Mouse (Mus musculus) liver, adult 2 months (tissue): Measurements from ENCODE around the gene Slc30a4. TPM values are rescaled to one million over a fixed set of nuclear protein-coding genes. Genes with fewer than 3 reads are reported as not detected.
A peak's percentile ranks its signal among the peaks of the same experiment; 100 is the strongest.

Experiments used
- DNase-seq: peaks from one replicate; pipeline ENCODE4 v3.0.0-alpha.2; 2011; ENCODE audit warnings: low read depth, low spot score; ENCODE audit errors: extremely low read depth
- H3K27ac ChIP-seq: fragments of 200-500 bp; replicated peaks from 2 replicates; pipeline ENCODE4 v1.5.1; 2012; ENCODE audit warnings: low read depth, mild to moderate bottlenecking, control low read depth, inconsistent platforms, low read length; ENCODE audit not compliant: insufficient read depth
- H3K27me3 ChIP-seq: fragments of 200-500 bp; 2 replicates; pipeline ENCODE4 v1.6.1; 2012; ENCODE audit warnings: mild to moderate bottlenecking, moderate library complexity, low read length, inconsistent platforms; ENCODE audit not compliant: control insufficient read depth, insufficient read depth
- H3K36me3 ChIP-seq: fragments of 200-500 bp; 2 replicates; pipeline ENCODE4 v1.6.1; 2012; ENCODE audit warnings: low read length, inconsistent platforms; ENCODE audit not compliant: control insufficient read depth, insufficient read depth
- H3K4me1 ChIP-seq: fragments of 200-500 bp; 2 replicates; pipeline ENCODE4 v1.6.1; 2011; ENCODE audit warnings: low read length; ENCODE audit not compliant: control insufficient read depth, insufficient read depth
- H3K4me3 ChIP-seq: fragments of 200-500 bp; 2 replicates; pipeline ENCODE4 v1.5.1; 2011; ENCODE audit warnings: low read depth, mild to moderate bottlenecking, control low read depth, low read length, moderate library complexity; ENCODE audit not compliant: insufficient read depth
- H3K79me2 ChIP-seq: fragments of 200-500 bp; 2 replicates; pipeline ENCODE4 v1.6.1; 2012; ENCODE audit warnings: inconsistent platforms, mild to moderate bottlenecking, low read length, moderate library complexity; ENCODE audit not compliant: control insufficient read depth, insufficient read depth
- H3K9ac ChIP-seq: fragments of 200-500 bp; 2 replicates; pipeline ENCODE4 v1.6.1; 2012; ENCODE audit warnings: low read depth, mild to moderate bottlenecking, control low read depth, inconsistent platforms, low read length
- CTCF ChIP-seq: fragments of 200-500 bp; IDR thresholded peaks from 2 replicates; pipeline ENCODE4 v1.5.1; 2011; ENCODE audit warnings: low read depth, low read length, control low read depth
- POLR2A ChIP-seq: fragments of 200-500 bp; IDR thresholded peaks from 2 replicates; pipeline ENCODE4 v1.6.1; 2011; ENCODE audit warnings: low read length, control low read depth; ENCODE audit not compliant: insufficient read depth; ENCODE audit errors: extremely low read depth
- WGBS: fragments of 180-500 bp; shearing (Covaris S2); methylation state at CpG from one replicate; pipeline ENCODE4 v1.1.7; 2018; 5-methylcytosine and 5-hydroxymethylcytosine counted together
- polyA plus RNA-seq: library from polyadenylated mRNA; depleted of rRNA; stranded (reverse); fragments of >200 nt; gene quantifications from 2 replicates; pipeline ENCODE4 v1.2.3, GENCODE M21; 2012
- total RNA-seq: library from RNA; depleted of rRNA; stranded (reverse); fragments of >200 nt; gene quantifications from 2 replicates; pipeline ENCODE4 v1.2.3, GENCODE M21; 2014

Gene Slc30a4
- total and polyA plus RNA-seq, 2 experiments, result 2.4 to 8.5 TPM

GRCm38 (mm10) chr2:122671714-122672113 lies 30.7 kb downstream of the Slc30a4 start:
- WGBS, result 77% methylated on average over 5 of the region's 5 CpGs

GRCm38 (mm10) chr2:122667856-122668255 lies 34.6 kb downstream of the Slc30a4 start:
- DNase-seq, result peak; percentile 20
- H3K27ac ChIP-seq, result no peak overlapping the region
- TF ChIP-seq CTCF (peak; percentile 45; the same call in 1 of the 2 replicates), POLR2A (no peak)
- H3K9ac ChIP-seq, result no peak overlapping the region
- H3K27me3 ChIP-seq, result no peaks in the 10 kb centered on the region
- no peaks in the 10 kb centered on the region for H3K79me2 ChIP-seq
- H3K4me3 ChIP-seq, result no peak overlapping the region
- H3K36me3 ChIP-seq, result no peaks in the 10 kb centered on the region
- no peaks in the 10 kb centered on the region for H3K4me1 ChIP-seq
- 29% methylated on average over 5 of the region's 5 CpGs for WGBS

More at GRCm38 (mm10) chr2:122671714-122672113, 30.7 kb downstream of the Slc30a4 start:
- H3K9ac ChIP-seq, result no peak overlapping the region
- no peaks in the 10 kb centered on the region for H3K27me3 ChIP-seq
- H3K79me2 ChIP-seq, result no peaks in the 10 kb centered on the region
- H3K4me1 ChIP-seq, result no peaks in the 10 kb centered on the region
- H3K4me3 ChIP-seq, result no peak overlapping the region
- H3K27ac ChIP-seq, result no peak overlapping the region
- DNase-seq, result no peak
- H3K36me3 ChIP-seq, result no peaks in the 10 kb centered on the region
- TF ChIP-seq POLR2A (no peak), CTCF (no peak)

- DNase-seq, result peak; percentile 33
- Histone ChIP-seq H3K36me3 (no peaks in the 10 kb centered on the region), H3K4me3 (no peak overlapping the region), H3K4me1 (no peaks in the 10 kb centered on the region), H3K27ac (no peak overlapping the region), H3K9ac (no peak overlapping the region), H3K27me3 (no peaks in the 10 kb centered on the region), H3K79me2 (no peaks in the 10 kb centered on the region)
- 30% methylated on average over 12 of the region's 12 CpGs for WGBS
- TF ChIP-seq POLR2A, result no peak
- TF ChIP-seq CTCF, result peak; percentile 80
Observed at GRCm38 (mm10) chr2:122665973-122666875, 36.2 kb downstream of the Slc30a4 start.

DNA sequence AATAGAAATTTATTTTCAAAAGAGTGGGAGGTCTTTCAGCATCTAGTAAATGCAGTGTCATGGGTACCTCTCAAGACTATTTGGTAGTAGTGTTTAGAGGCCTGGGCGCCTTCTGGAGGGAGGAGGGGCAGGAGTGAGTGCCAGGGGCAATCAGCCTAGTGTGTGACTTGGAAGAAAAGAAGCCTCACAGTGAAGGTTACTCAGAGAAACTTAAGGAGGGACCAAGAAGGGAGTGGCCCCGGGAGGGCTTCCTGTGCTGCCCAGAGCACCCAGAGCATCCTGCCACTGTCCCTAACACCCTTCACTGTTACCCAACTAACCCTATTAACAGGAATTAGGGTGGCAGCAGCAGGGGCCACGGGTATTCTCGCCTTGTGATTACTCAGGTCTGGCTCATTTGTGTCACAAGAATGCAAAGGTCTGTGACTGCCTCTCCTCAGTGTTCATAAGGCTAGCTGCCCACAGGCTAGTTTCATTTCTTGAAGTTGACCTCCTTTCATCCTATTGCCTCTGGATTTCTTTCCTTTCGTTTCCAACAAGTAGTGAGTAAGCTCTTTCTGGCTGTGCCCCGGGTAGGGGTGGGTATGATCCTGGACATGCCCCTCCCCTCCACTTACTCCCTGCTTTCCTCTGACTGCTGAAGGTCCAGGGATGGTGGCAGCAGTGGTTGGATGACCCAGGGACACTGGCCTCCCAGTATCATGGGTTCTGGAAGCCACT lies 37.0 kb downstream of the Slc30a4 start:
- no peak overlapping the region for H3K9ac ChIP-seq
- no peak for TF ChIP-seq POLR2A
- TF ChIP-seq CTCF, result no peak
- no peak for DNase-seq

GRCm38 (mm10) chr2:122659825-122660224 lies 42.6 kb downstream of the Slc30a4 start:
- no peak for DNase-seq
- WGBS, result 82% methylated on average over 7 of the region's 7 CpGs
- TF ChIP-seq POLR2A (no peak), CTCF (no peak)
- Histone ChIP-seq H3K79me2 (no peaks in the 10 kb centered on the region), H3K36me3 (no peaks in the 10 kb centered on the region), H3K27me3 (no peaks in the 10 kb centered on the region), H3K27ac (no peak overlapping the region), H3K4me3 (no peak overlapping the region), H3K4me1 (no peaks in the 10 kb centered on the region), H3K9ac (no peak overlapping the region)

More for the DNA sequence above, 37.0 kb downstream of the Slc30a4 start:
- Histone ChIP-seq H3K36me3 (no peaks in the 10 kb centered on the region), H3K4me3 (no peak overlapping the region), H3K79me2 (no peaks in the 10 kb centered on the region), H3K4me1 (no peaks in the 10 kb centered on the region), H3K27ac (no peak overlapping the region), H3K27me3 (no peaks in the 10 kb centered on the region)
- WGBS, result 38% methylated on average over 6 of the region's 6 CpGs
